Mouse (Mus musculus): ENCODE measurements around the gene Gng13. TPM values are rescaled to one million over a fixed set of nuclear protein-coding genes. Genes with fewer than 3 reads are reported as not detected.
"Not testable (repeated sequence)": the region's sequence is repeated elsewhere in the genome, so short reads cannot be mapped to it uniquely, and the experiment has no call there.

Gene Gng13
- polyA plus RNA-seq, 1 experiment from 2014 or later = 0.95 TPM

GRCm38 (mm10) chr17:25738861-25739260 is 21.9 kb downstream of the Gng13 start:
- Histone ChIP-seq H3K27me3 (replicated peaks; ENCODE audit: control insufficient read depth, insufficient read depth, low read length) (no peaks in the 10 kb centered on the region), H3K4me3 (ENCODE audit: low read depth, low read length) (no peak overlapping the region), H3K27ac (ENCODE audit: low read depth, low read length) (no peak overlapping the region), H3K9me3 (ENCODE audit: control insufficient read depth) (no peaks in the 10 kb centered on the region), H3K9ac (ENCODE audit: low read depth, low read length) (no peak overlapping the region), H3K36me3 (ENCODE audit: control insufficient read depth, insufficient read depth) (no peaks in the 10 kb centered on the region), H3K4me2 (replicated peaks; ENCODE audit: low read depth) (no peak overlapping the region), H3K4me1 (replicated peaks; ENCODE audit: control insufficient read depth, insufficient read depth, low read length) (no peaks in the 10 kb centered on the region)
- 85% methylated on average over 7 of the region's 7 CpGs for WGBS
- ATAC-seq = no peak
- no peak for TF ChIP-seq CTCF (IDR thresholded peaks at IDR 0.05; ENCODE audit: low read depth)

GRCm38 (mm10) chr17:25741471-25741870 is 24.5 kb downstream of the Gng13 start:
- H3K27me3 ChIP-seq (replicated peaks; ENCODE audit: control insufficient read depth, insufficient read depth, low read length); H3K4me1 ChIP-seq (replicated peaks; ENCODE audit: control insufficient read depth, insufficient read depth, low read length); H3K27ac ChIP-seq (ENCODE audit: low read depth, low read length); H3K4me2 ChIP-seq (replicated peaks; ENCODE audit: low read depth); ATAC-seq; H3K4me3 ChIP-seq (ENCODE audit: low read depth, low read length); H3K36me3 ChIP-seq (ENCODE audit: control insufficient read depth, insufficient read depth); H3K9me3 ChIP-seq (ENCODE audit: control insufficient read depth); H3K9ac ChIP-seq (ENCODE audit: low read depth, low read length): not testable (repeated sequence)
- 77% methylated on average over 12 of the region's 12 CpGs for WGBS

GRCm38 (mm10) chr17:25743831-25744230 is 26.9 kb downstream of the Gng13 start:
- H3K4me3 ChIP-seq (ENCODE audit: low read depth, low read length) = no peak overlapping the region
- no peak for TF ChIP-seq CTCF (IDR thresholded peaks at IDR 0.05; ENCODE audit: low read depth)
- no peak overlapping the region for H3K9ac ChIP-seq (ENCODE audit: low read depth, low read length)
- no peak for ATAC-seq
- H3K27ac ChIP-seq (ENCODE audit: low read depth, low read length) = no peak overlapping the region
- H3K4me2 ChIP-seq (replicated peaks; ENCODE audit: low read depth) = no peak overlapping the region
- 87% methylated on average over 9 of the region's 9 CpGs for WGBS
- no peaks in the 10 kb centered on the region for H3K36me3 ChIP-seq (ENCODE audit: control insufficient read depth, insufficient read depth)
- no peaks in the 10 kb centered on the region for H3K27me3 ChIP-seq (replicated peaks; ENCODE audit: control insufficient read depth, insufficient read depth, low read length)
- H3K4me1 ChIP-seq (replicated peaks; ENCODE audit: control insufficient read depth, insufficient read depth, low read length) = no peaks in the 10 kb centered on the region
- H3K9me3 ChIP-seq (ENCODE audit: control insufficient read depth) = no peaks in the 10 kb centered on the region

- Histone ChIP-seq H3K36me3 (ENCODE audit: control insufficient read depth, insufficient read depth) (no peaks in the 10 kb centered on the region), H3K9me3 (ENCODE audit: control insufficient read depth) (no peaks in the 10 kb centered on the region), H3K27ac (ENCODE audit: low read depth, low read length) (no peak overlapping the region), H3K9ac (ENCODE audit: low read depth, low read length) (no peak overlapping the region), H3K4me1 (replicated peaks; ENCODE audit: control insufficient read depth, insufficient read depth, low read length) (no peaks in the 10 kb centered on the region), H3K4me2 (replicated peaks; ENCODE audit: low read depth) (no peak overlapping the region), H3K4me3 (ENCODE audit: low read depth, low read length) (no peak overlapping the region), H3K27me3 (replicated peaks; ENCODE audit: control insufficient read depth, insufficient read depth, low read length) (no peaks in the 10 kb centered on the region)
- TF ChIP-seq CTCF (IDR thresholded peaks at IDR 0.05; ENCODE audit: low read depth) = no peak
- 70% methylated on average over 10 of the region's 10 CpGs for WGBS
- no peak for ATAC-seq
These were observed 27.3 kb downstream of the Gng13 start for GRCm38 (mm10) chr17:25744311-25744710.

GRCm38 (mm10) chr17:25748238-25748637 is 31.3 kb downstream of the Gng13 start:
- Histone ChIP-seq H3K27me3 (replicated peaks; ENCODE audit: control insufficient read depth, insufficient read depth, low read length) (no peaks in the 10 kb centered on the region), H3K9me3 (ENCODE audit: control insufficient read depth) (no peaks in the 10 kb centered on the region), H3K4me2 (replicated peaks; ENCODE audit: low read depth) (no peak overlapping the region), H3K36me3 (ENCODE audit: control insufficient read depth, insufficient read depth) (no peaks in the 10 kb centered on the region), H3K4me3 (ENCODE audit: low read depth, low read length) (no peak overlapping the region), H3K27ac (ENCODE audit: low read depth, low read length) (no peak overlapping the region), H3K9ac (ENCODE audit: low read depth, low read length) (no peak overlapping the region), H3K4me1 (replicated peaks; ENCODE audit: control insufficient read depth, insufficient read depth, low read length) (no peaks in the 10 kb centered on the region)
- no peak for TF ChIP-seq CTCF (IDR thresholded peaks at IDR 0.05; ENCODE audit: low read depth)
- WGBS = 92% methylated on average over 4 of the region's 4 CpGs
- no peak for ATAC-seq

GRCm38 (mm10) chr17:25749314-25749713 is 32.3 kb downstream of the Gng13 start:
- no peaks in the 10 kb centered on the region for H3K27me3 ChIP-seq (replicated peaks; ENCODE audit: control insufficient read depth, insufficient read depth, low read length)
- H3K4me2 ChIP-seq (replicated peaks; ENCODE audit: low read depth) = no peak overlapping the region
- 85% methylated on average over 6 of the region's 6 CpGs for WGBS
- no peak overlapping the region for H3K27ac ChIP-seq (ENCODE audit: low read depth, low read length)
- no peak overlapping the region for H3K4me3 ChIP-seq (ENCODE audit: low read depth, low read length)
- no peaks in the 10 kb centered on the region for H3K4me1 ChIP-seq (replicated peaks; ENCODE audit: control insufficient read depth, insufficient read depth, low read length)
- no peak for ATAC-seq
- no peaks in the 10 kb centered on the region for H3K36me3 ChIP-seq (ENCODE audit: control insufficient read depth, insufficient read depth)
- no peak for TF ChIP-seq CTCF (IDR thresholded peaks at IDR 0.05; ENCODE audit: low read depth)
- H3K9ac ChIP-seq (ENCODE audit: low read depth, low read length) = no peak overlapping the region
- H3K9me3 ChIP-seq (ENCODE audit: control insufficient read depth) = no peaks in the 10 kb centered on the region

- H3K4me3 ChIP-seq (ENCODE audit: low read depth, low read length) = no peak overlapping the region
- 33% methylated on average over 5 of the region's 5 CpGs for WGBS
- H3K9me3 ChIP-seq (ENCODE audit: control insufficient read depth) = no peaks in the 10 kb centered on the region
- no peak overlapping the region for H3K4me2 ChIP-seq (replicated peaks; ENCODE audit: low read depth)
- no peak overlapping the region for H3K27ac ChIP-seq (ENCODE audit: low read depth, low read length)
- ATAC-seq = no peak
- TF ChIP-seq CTCF (IDR thresholded peaks at IDR 0.05; ENCODE audit: low read depth) = no peak
- H3K4me1 ChIP-seq (replicated peaks; ENCODE audit: control insufficient read depth, insufficient read depth, low read length) = no peaks in the 10 kb centered on the region
- no peaks in the 10 kb centered on the region for H3K36me3 ChIP-seq (ENCODE audit: control insufficient read depth, insufficient read depth)
- H3K27me3 ChIP-seq (replicated peaks; ENCODE audit: control insufficient read depth, insufficient read depth, low read length) = no peaks in the 10 kb centered on the region
- H3K9ac ChIP-seq (ENCODE audit: low read depth, low read length) = no peak overlapping the region
These were observed 34.5 kb downstream of the Gng13 start for GRCm38 (mm10) chr17:25751446-25751845.
